Mouse (Mus musculus) urinary bladder, adult 18-20 months (tissue): ENCODE measurements at regions not wholly inside any gene's neighbourhood (a gene's known extent, or its start where the extent isn't known, plus 50 kb on each side); places are given as distances from the start of the nearest gene placed in this dataset.

Source experiments
- DNase-seq, 2 experiments: peaks; one replicate each; pipeline ENCODE4 v3.0.0; 2022; ENCODE audit warnings: low spot score in 2 of 2, mixed read lengths in 2 of 2

DNA sequence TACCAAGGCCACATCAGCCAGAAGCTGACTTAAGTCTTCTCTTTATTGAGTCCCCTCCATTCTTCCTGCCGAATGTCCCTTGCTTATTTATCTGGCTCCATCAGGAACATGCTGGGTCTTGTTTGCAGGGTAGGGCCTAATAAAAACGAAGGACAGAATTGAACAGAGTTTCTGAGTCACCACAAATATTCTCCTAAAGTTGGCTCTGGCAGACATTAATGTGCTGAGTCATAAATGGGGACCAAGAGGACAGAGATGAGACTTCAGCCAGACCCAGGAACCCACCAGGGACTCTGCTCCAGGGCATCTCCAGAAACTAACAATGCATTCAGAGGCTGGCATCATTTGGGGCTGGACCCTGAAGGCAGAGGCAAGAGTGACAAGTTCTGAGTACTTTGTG lies 143.4 kb upstream of the Nectin1 start:
- DNase-seq, result peak; percentile 5 to 18

- no peak for DNase-seq
Observed at GRCm38 (mm10) chr9:43617632-43618031, 126.2 kb upstream of the Nectin1 start.

GRCm38 (mm10) chr9:43627558-43627957 lies 116.2 kb upstream of the Nectin1 start:
- no peak for DNase-seq

DNA sequence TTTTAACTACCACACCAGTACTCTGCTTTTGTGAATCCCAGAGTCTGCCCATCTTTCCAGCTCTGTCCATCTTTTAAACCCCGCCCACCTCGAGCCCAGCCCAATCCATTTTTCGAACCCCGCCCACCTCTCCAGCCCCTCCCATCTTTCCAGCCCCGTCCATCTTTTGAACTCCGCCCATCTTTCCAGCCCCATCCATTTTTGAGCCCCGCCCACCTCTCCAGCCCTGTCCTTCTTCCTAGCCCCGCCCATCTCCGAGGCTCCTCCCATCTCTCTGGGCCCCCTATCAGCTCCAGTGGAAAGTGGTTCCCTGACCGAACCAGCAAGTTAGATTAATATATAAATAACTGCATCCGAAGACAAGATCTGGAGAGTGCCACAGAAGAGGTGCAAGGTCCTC lies 115.0 kb upstream of the Nectin1 start:
- no peak for DNase-seq

DNA sequence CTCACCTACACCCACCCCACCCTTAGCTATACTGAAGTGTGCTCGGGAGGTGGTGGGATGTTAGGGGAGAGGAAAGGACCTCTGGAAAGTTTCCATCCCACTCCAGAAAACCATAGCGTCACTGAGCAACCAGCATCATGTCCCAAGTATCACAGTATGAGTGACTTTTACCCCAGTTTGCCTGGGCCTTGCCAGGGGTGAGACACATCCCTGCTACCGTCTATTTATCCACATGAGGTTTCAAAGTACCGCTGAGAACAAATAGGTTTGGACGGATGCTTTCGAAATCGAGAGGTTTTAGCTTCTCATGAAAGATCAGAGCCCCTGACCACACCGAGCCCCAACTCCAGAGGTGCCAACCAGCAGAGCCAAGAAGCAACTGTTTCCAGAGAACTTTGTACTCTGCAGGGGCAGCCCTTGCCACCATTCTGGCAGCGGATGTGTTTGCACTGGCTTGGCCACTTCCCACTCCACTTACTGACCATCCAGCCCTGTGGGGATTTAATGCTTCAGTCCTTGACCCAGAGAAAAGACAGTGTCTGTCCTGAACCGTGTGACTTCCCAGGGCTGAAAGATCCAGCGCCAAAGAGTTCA lies 107.3 kb upstream of the Nectin1 start:
- no peak for DNase-seq

- no peak for DNase-seq
Observed at GRCm38 (mm10) chr9:43658186-43658585, 85.6 kb upstream of the Nectin1 start.

GRCm38 (mm10) chr9:43659237-43659636 lies 84.5 kb upstream of the Nectin1 start:
- DNase-seq, result no peak

DNA sequence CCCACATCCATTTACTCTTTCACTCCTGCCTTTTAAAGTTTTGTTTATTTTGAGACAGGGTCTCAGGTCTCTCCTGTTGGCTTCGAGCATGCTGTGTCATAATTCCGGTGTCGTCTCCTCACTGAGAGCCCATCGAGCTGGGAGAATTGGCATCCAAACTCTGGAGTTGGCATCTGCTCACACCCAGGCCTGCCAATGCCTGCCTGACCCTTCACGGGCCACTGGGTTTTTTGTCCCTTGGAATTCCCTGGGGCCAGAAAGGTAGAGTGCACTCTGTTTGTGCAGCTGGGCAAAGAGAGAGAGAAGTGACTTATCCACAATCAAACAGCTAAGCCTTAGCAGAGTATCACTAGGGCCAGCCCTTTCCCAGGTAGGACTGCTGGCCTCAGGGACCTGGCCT lies 83.6 kb upstream of the Nectin1 start:
- no peak for DNase-seq

DNA sequence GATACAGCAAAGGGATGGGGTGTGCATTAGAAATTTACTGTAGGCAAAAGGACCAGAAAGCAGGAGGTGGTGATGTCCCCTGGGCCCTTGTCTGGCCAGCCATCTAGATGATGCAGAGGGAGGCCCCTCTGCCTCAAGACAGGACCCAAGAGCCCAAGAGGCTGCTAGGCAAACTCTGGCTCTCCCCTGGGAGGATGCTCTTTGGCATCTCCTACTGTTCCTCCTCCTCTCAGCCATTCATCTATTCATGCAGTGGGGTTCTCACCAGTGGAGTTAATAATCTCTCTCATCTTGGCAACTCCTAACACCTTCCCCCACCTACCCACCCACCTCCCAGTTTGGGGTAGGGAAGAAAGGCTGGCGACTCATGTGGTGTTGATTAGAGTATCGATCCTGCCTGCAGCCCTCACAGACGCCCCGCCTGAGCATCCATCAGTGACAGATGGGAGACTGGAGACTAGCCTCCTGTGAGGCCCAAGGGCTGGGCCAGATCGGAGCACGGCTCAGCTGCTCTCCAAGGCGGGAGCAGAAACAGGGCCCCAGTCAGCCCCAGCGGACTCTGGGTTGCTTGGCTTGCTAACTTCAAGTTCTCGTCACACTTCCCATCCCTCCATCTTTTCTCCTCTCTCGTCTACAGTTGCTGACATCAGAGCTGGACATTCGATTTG lies 82.8 kb upstream of the Nectin1 start:
- no peak for DNase-seq

DNA sequence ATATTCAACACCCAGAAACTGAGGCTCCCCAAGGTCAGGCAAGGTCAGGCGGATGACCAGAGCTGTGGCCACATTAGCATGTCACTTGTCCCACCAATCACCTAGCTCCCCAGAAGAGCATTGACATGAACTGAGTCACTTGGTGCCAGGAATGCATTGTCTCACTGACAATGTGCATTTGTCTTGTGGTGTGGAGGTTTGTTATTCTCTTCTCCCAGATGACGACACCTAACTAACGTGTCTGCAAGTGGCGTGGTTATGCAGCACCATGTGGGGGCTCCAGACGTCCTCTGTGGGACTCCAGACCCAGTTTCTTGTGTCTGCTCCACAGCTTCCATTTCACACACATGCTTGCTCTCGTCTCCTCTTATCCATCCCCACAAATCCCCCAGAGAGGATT lies 82.1 kb upstream of the Nectin1 start:
- DNase-seq, result no peak

DNA sequence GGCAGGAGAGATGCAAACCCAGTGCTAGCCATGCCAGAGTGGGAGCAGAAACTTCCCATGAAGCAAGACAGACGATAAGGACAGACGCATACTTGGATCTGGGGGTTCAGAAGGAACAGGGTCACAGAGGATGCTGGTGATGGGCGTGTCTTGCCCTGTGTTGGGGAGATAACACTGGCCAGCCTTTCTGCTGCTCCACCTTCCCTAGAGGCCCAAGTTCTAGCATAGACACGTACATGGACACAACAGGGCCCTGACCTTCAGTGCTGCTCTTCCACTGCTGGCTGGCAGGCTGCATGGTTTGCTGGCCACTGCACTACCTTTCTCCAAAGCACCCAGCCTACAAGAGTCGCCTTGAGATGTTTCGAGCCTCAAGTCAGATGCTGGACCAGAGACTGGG lies 76.4 kb upstream of the Nectin1 start:
- DNase-seq, result no peak

- DNase-seq, result no peak
Observed at GRCm38 (mm10) chr9:43667974-43668373, 75.8 kb upstream of the Nectin1 start.

- DNase-seq, result no peak
Observed at GRCm38 (mm10) chr9:43668731-43669130, 75.1 kb upstream of the Nectin1 start.

- no peak for DNase-seq
Observed at GRCm38 (mm10) chr9:43670563-43670962, 73.2 kb upstream of the Nectin1 start.

GRCm38 (mm10) chr9:43673171-43673680 lies 70.6 kb upstream of the Nectin1 start:
- DNase-seq, result no peak

DNA sequence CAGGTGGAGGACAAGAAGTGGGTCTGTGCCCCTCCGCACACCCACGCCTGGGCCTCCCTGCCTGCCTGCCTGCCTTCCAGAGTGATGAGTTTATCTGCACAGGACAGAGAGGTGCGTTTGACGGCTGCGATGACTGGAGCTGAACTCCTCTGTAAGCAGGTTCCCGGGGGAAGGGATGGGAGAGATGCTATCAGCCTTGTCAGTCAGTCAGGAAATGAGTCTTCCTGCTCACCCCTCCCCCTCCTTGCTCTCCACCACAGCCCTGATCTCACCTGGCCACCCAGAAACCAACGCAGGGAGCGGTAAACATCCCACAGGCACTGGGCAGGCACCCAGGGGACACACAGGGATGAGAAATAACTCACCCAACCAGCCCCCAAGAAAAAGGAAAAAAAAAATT lies 69.5 kb upstream of the Nectin1 start:
- no peak for DNase-seq

DNA sequence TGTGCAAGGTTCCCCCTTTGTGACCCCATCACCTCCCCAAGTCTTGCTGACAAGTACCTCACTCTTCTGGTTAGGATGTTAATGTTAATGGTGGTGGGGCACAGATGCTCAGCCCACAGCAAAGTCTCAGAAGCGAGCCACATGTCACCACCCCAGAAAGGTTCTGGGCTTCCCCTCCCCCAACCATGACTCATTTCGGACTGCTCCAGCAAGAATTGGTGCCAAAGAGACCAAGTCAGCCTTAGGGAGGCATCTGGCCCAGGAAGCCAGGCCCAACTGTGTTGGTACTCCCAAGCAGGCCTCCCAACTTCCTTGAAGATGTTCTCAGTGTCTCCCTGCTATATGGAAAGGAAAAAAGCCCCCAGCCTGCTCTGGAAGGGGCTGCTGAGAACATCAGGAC lies 67.8 kb upstream of the Nectin1 start:
- peak; percentile 14 to 33 for DNase-seq

DNA sequence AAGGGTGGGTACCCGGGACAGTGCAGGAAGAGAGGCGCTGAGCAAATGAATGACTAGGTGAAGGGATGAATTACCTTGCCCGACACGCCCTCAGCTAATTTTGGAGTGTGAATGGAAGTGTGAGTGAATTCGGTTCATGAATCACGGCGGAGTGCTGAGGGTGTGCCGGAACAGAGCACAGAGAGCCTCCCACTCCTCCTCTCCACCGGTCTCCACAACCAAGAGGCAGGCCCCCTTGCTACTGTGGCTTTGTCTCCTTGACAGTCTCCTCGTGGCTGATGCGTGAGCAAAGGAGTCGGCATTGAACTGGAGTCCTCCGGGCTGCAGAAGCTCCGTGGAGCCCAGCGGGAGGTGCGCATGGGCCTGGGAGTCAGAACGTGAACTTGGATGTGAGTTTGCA lies 64.5 kb upstream of the Nectin1 start:
- no peak for DNase-seq

DNA sequence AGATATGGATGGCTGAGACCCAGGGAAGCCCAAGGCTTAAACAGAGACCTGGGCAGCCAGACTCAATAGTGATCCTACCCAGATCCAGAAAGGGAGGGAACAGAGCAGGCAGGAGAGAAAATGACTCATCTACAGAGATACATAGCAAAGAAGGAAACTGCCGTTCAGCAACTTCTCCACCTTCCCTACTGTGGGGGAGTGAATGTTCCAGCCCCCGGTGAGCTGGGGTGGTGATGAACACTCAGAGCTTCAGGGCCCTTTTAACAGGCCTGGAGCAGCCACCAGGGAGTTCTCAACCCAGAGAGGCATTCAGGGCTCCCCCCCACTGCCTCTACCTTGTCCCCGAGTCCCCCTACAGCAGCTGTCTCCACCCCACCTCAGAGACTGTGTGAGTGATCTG lies 62.5 kb upstream of the Nectin1 start:
- DNase-seq, result no peak

DNA sequence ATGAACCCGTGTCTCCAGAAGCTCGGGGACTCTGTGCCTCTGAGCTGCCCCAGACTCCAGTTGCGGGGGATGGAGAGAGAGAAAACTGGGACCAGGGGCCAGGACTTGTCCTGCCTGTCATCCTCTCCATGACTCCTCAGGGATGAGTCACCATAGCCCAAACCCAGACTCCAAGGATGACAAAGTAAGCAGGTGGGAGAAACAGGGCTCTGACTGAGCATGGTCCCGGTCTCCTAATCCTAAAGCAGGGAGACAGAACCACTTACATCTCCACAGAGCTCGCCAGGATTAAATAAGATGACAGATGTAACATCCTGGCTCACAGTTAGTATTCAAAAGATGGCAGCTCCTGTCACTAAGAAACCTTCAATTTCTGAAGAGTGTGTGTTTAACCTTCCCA lies 61.7 kb upstream of the Nectin1 start:
- no peak for DNase-seq

DNA sequence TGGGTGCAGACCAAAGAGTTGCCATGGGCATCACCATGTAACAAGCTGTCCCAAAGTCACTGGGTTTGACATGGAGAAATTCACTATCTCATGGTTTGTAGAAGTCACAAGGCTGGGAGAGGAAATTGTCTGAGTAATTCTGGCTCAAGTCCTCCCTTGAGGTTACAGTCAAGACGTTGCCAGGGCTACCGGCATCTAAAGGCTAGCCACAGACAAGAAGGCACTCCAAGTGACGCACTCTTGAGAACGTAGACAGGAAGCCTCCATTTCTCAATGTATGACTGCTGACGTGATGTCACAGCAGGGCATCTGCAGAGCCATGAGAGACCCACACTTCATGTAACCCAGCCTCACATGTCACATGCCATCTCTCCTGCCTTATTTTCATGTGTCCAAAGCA lies 59.2 kb upstream of the Nectin1 start:
- no peak for DNase-seq

GRCm38 (mm10) chr9:43692015-43692414 lies 51.8 kb upstream of the Nectin1 start:
- no peak for DNase-seq

GRCm38 (mm10) chr9:43692538-43692937 lies 51.2 kb upstream of the Nectin1 start:
- DNase-seq, result no peak
